Mouse (Mus musculus): ENCODE data around the gene Tesk2. TPM values are rescaled to one million over a fixed set of nuclear protein-coding genes. Genes with fewer than 3 reads are reported as not detected.

Gene Tesk2
- 10 to 100 TPM in 1 of 2 experiments, 1 to 10 TPM in 1; 9.7 to 11.5 TPM for total RNA-seq (2023)

DNA sequence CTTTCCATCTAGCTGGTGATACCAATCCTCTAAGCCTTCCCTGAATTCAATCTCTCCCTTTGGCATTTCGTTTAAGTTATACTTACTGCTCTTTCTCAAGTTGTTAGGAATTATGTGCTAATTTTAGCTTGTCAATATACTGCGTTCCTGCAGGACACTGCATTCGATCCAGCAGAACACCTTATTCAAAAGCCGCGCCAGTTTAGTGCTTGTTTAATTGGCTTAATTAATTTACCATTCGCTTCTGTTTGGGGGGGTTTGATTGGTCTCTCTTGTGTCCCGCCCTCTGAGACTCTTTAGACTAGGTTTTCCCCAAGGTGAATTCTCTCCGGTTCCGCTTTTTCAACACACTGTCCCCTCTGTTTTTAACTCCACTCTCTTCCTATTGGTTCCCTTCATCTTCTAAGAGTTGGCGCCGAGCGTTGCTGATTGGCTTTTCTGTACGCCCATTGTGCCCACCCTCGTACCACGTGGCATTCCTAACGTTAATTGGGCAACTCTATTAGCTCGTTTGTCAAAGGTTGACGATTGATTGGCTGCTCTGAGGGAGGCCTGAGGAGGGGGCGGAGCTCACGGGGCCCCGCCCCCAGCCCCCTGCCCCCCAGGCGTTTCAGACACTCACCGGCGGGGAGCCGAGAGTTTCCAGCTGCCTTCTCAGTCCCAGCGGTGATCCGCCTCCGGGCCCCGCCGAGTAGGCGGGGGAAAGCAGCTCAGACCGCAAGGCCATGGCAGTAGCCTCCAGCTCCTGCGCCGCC is at the start of gene Tesk2:
Gene Tesk2, plus strand, starts transcription at position 606 of the 755 bp plus-strand sequence.

GRCm38 (mm10) chr4:116685402-116686061 is 35.2 kb upstream of the Tesk2 start, which contains the start of gene Prdx1:
Prdx1 (plus strand) TSS chr4:116685544.

GRCm38 (mm10) chr4:116708201-116708764 is 12.5 kb upstream of the Tesk2 start, which contains the start of the genes Mmachc and Ccdc163:
Mmachc (minus strand) TSS chr4:116708406.
Ccdc163 (plus strand) TSS chr4:116708509.

DNA sequence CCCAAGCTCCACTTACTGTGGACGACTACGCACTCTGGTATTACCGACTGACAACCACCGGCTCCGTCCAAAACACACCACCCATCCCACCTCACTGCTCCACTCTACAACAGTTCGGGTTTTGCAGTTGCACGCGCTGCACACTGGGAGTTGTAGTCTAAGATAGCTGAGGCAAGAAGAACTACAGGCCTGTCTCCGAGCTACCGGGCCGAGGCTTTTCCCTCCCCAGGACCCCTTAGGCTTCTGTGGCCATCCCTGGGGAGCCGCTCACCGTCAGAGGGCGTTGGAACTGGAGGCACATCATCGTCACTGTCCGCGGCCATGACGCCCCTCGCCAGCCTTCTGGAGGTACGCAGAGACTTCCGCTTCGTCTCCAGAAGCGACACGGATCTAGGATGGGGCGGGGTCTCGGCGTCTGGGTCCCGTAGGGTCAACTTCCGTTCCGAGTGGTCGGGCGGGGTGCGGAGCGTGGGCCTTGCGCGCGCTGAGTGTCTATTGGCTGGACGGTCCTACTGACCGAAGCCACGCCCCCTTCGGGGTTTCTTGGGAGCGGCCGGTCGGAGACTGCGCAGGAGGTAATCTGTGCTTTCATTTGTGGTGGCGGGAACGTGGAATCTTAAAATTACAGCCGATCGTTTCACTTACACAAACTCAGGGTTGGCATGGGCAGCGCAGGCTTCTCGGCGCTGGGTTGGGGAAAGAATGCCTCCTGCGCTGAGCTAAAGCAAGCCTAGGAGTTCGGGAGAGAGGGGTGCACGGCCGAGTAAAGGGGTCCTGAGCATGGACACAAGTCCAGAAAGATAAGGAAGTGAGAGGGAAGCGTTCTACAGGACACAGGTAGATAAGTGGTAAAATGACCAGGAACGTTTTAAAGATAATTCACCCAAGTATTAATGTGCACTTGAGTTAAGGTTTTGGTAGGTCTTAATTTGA is 86.7 kb downstream of the Tesk2 start, which contains the start of the genes Toe1 and Mutyh:
Gene Toe1, minus strand, starts transcription at position 444 of the 933 bp plus-strand sequence.
Gene Mutyh, plus strand, starts transcription at position 527 of the 933 bp plus-strand sequence.

DNA sequence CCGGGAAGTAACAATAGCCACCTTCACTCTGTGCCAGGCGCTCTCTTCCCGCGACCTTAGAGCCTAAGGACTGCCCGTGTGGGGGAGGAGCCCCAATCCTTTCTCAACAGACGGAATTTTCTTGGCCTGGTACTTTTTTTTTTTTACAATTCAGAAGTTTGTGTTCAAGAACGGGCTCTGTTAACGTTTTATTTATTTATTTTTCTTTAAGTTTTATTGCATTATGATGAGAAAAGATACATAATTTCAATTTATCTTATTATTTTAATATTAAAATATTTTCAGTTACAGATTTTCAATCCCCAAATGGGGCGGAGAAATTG is 100.9 kb downstream of the Tesk2 start, which contains the start of gene Hpdl:
Gene Hpdl, minus strand, starts transcription at position 14 of the 323 bp plus-strand sequence.

Other genes with a start within 250 kb of the Tesk2 start
- 1 to 10 TPM; 8.8 to 9.1 TPM for gene Ipp, start 213.4 kb upstream of the Tesk2 start, total RNA-seq (2023)
- 10 to 100 TPM in 1 of 2 experiments, 1 to 10 TPM in 1; 9.0 to 11.8 TPM for gene Tmem69, start 165.0 kb upstream of the Tesk2 start, total RNA-seq (2023)
- gene Gpbp1l1, start 163.3 kb upstream of the Tesk2 start, total RNA-seq (2023) = 10 to 100 TPM; 77.5 to 82.1 TPM
- 1 to 10 TPM; 7.9 to 8.1 TPM for gene Ccdc17, start 124.3 kb upstream of the Tesk2 start, total RNA-seq (2023)
- 10 to 100 TPM; 26.8 to 31.5 TPM for gene Nasp, start 93.0 kb upstream of the Tesk2 start, total RNA-seq (2023)
- 100 to 1,000 TPM; 454 to 549 TPM for gene Akr1a1, start 69.3 kb upstream of the Tesk2 start, total RNA-seq (2023)
- gene Prdx1, start 35.4 kb upstream of the Tesk2 start, total RNA-seq (2023) = 100 to 1,000 TPM; 290 to 366 TPM
- 1 to 10 TPM; 2.5 to 4.1 TPM for gene Mmachc, start 12.5 kb upstream of the Tesk2 start, total RNA-seq (2023)
- gene Ccdc163, start 12.4 kb upstream of the Tesk2 start, total RNA-seq (2023) = 10 to 100 TPM; 12.4 to 19.0 TPM
- gene Toe1, start 86.7 kb downstream of the Tesk2 start, total RNA-seq (2023) = 10 to 100 TPM; 21.5 to 23.0 TPM
- gene Mutyh, start 86.8 kb downstream of the Tesk2 start, total RNA-seq (2023) = 1 to 10 TPM; 3.3 to 3.6 TPM
- not detected for gene Hpdl, start 100.8 kb downstream of the Tesk2 start, total RNA-seq (2023)
- gene Zswim5, start 156.4 kb downstream of the Tesk2 start, total RNA-seq (2023) = not detected